Mouse (Mus musculus) common myeloid progenitor, adult 5-6 weeks (primary cell): ENCODE measurements around the gene Tyms. TPM values are rescaled to one million over a fixed set of nuclear protein-coding genes. Genes with fewer than 3 reads are reported as not detected.
"Not testable (repeated sequence)": the region's sequence is repeated elsewhere in the genome, so short reads cannot be mapped to it uniquely, and the experiment has no call there.

Source experiments
- ATAC-seq: replicated peaks from 2 replicates; pipeline ENCODE4 v1.8.0; 2016; ENCODE audit warnings: low read depth, mild to moderate bottlenecking, moderate TSS enrichment, inconsistent platforms; ENCODE audit not compliant: poor library complexity, severe bottlenecking
- total RNA-seq: library from RNA; stranded (forward); fragments of 200-1000, 187-1606 nt; gene quantifications from 2 replicates; pipeline ENCODE4 v1.2.3, GENCODE M21; 2017

Tyms gene
- total RNA-seq, 1 experiment from 2014 or later: 152 TPM

DNA sequence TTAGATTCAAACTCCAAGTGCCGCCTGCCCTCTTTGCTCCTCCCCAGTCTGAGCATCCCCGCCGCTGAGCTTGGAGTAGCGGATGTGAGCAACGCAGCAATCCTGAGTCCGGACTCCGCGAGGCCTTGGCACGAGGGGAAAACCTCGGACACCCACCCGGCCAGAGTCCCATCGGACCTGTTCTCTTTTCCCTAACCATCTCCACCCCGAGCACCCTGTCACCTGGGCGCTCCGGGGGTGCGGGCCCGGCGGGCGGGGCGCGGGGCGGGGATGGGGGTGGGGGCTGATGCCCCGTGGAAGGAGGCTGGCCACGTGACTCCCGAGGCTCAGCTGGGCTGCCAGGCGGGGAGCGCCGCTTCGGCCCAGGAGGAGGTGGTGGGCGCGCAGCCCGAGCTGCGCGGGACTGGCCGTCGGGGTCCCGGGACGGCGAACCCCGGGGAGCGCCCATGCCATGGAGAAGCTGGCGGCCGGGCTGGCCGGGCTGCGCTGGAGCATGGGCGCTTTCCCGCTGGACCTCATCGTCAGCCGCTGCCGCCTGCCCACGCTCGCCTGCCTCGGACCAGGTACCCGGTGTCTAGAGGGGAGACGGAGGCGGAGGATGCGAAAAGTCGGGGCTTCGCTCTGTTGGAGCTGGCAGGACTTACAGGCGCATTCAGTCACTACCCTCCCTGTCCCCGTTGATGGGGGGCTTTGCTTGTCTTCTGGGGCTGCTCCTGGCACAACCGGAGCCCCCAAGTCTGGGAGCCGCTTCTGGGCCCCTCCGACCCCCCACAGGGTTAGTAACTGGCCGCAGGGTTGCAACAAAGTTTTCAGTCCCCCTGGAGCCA is 31.6 kb upstream of the Tyms start, which contains the start of gene Garem2:
TSS of gene Garem2 (plus strand) at position 321 of the 827 bp plus-strand sequence.
- ATAC-seq: 0 out of 2 replicates have a peak, but pooled peaks have one; percentile 4

DNA sequence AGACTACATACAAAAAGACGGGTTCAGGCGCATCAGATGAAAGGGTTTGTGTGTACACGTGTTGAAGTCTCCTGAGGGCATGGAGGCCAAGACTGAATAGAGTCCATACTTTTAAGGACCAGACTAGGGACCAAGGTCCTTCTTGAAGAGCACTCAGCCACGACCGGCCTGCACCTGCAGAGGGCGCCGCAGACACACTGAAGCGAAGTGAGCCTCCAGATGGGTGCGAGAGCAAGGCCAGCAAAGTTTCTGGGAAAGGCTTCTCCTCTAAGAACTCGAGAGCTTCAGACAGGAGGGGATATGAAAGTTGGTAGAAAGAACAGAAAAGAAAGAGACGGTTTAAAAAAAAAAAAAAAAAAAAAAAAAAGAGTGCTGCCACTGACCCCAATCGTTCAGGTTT is 30.9 kb upstream of the Tyms start:
- ATAC-seq: peak; percentile 45; the same call in 1 of the 2 replicates

DNA sequence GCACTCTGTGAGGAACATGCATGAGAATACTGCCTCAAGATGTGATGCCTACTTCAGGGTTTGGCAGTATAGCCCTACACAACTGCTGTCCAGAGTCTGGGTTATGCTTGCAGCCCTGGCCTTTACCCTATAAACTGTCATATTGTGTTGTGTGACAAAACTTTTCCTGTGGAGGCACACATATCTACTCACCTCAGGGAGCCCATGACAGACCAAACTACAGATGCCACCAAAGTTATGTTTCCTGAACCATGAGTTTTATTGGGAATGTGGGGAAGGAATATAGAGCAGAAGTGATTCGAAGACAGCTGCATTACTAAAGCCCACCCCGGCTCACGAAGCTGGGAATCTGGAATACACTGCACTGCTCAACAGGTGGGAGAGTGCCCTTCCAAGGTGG is 29.9 kb upstream of the Tyms start:
- ATAC-seq: no peak

DNA sequence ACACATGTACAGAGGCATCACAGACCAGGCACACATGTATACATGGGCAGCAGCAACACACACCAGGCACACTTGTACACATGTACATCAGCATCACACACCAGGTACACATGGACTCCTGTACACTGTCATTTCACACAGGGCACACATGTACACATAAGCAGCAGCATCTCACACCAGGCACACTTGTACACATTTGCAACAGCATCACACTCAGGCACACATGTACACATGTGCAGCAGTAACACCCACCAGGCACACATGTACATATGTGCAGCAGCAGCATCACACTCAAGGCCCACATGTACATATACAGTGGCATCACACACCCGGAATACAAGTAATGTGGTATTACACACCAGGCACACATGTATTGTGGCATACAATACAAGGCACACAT is 24.8 kb upstream of the Tyms start:
- no peak for ATAC-seq

DNA sequence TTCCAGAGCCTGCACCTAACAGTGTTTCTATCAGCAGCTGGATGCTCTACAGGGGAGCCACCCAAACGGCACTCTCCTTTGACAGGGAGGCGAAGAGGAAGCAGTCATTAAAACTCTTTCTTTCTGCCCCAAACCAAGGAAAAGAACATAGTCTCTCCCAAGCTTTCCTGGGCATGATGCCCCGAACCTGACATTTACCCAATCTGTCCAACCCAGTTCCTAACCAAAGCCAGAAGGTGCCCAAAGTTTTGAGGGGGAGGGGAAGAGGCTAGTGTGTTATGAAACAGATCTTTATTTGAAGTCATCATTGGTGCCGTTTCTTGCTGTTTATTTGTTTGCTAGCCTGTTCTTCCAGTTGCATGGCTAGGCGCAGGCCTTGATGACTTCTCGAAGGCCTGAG is 22.3 kb upstream of the Tyms start:
- ATAC-seq: no peak

DNA sequence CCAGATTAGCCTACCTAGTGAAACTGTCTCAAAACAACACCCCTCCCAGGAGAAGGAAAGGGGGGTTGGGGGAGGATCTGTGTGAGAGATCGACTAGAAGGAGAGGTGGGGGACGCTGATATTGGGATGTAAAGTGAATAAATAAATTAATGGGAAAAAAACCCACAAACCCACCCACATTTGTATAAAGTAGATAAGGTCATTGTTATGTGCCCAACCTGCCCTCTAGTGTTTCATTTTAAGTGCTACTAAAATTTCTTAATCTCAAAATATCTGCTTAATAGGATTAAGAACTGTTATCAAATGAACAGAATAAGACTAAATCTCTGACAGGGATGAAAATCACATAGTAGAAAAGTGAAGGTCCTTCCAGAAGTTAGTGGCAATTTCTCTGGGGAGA is 21.0 kb upstream of the Tyms start:
- ATAC-seq: no peak

DNA sequence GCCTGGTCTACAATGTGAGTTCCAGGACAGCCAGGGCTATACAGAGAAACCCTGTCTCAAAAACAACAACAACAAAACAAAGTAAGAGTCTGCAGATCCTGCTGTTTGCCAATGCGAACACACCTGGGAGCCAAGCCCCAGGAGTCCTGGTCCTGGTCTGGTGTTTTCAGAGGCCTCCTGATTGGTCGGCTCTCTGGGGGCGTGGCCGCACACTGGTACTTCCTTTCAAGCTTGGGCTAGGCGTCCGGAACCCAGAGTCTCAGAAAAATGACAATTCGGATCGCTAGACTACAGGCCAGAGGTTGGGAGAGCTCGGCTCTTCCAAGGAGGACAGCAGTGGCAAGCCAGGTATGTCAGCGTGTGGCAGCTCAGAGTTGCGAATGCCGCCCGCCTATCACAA is 19.3 kb upstream of the Tyms start:
- no peak for ATAC-seq

DNA sequence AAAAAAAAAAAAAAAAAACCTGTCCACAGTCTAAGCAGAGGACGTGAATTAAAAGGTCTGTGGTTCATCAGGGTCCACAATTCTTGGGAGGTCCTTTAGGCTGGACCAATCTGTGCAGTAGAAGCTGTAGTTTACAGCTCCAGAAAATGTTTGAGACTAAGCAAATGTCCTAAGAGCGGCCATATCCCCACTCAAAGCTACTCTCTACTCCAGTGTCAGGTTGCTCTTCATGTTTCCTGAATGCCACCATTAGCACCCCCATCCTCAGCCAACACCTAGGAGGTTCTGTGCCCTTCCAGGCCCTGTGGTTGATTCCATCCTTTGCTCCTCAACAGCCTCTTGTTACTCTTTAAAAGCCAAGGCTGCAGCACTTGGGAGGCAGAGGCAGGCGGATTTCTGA is 1.0 kb downstream of the Tyms start:
- ATAC-seq: no peak

DNA sequence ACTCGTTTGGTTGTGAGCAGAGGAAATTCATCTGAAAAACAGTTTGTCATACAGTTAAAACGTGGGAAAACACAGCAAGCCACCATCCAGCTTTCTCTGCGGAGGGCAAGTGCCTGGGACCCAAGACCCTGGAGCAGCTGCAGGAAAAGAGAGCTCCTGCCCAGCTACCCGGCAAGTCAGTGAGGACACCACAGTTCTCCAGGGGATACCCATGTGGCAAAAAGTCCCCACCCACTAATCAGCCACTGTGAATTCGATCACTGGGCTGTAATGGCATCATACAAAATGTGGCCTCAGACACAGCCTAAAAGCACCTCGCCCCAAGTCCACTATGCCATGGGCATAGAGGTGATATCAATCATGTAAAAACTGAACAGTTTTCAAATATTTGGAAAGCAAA is 1.7 kb downstream of the Tyms start:
- no peak for ATAC-seq

DNA sequence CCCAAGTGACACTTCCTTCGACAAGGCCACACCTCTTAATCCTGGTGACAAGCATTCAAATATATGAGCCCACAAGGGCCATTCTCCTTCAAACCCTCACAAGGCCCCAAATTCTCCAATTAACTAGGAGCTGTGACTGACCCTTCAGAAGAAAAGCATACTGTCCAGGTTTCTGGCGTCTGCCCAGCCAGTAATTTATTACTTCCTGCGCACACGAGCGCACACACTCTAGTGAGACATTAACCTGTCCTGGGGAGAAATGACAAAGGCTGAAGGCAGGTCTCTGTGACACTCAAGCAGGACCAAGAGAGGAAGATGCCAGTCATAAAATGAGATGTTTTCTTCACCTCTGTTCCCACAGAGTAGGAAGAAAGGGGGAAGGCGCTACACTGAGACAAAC is 5.7 kb downstream of the Tyms start:
- ATAC-seq: no peak

DNA sequence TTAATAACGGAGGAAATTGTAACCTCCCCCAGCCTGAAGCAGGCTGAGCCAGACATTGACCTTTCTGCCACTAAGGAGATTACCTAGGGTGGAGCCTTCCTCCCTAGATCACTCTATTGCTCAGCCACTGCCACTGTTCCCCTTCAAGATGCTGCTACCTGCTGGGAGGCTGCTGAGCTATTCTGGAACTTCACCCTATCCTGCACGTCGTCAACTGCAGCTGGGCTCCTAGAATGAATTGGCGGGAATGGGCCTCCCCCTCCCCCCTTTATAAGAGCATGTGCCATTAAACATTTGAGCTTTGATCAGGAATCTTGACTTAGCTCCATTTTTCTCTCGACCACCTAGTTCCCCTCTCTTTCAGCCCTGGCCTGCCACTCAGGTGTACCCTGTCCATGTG is 13.8 kb downstream of the Tyms start:
- not testable (repeated sequence) for ATAC-seq

DNA sequence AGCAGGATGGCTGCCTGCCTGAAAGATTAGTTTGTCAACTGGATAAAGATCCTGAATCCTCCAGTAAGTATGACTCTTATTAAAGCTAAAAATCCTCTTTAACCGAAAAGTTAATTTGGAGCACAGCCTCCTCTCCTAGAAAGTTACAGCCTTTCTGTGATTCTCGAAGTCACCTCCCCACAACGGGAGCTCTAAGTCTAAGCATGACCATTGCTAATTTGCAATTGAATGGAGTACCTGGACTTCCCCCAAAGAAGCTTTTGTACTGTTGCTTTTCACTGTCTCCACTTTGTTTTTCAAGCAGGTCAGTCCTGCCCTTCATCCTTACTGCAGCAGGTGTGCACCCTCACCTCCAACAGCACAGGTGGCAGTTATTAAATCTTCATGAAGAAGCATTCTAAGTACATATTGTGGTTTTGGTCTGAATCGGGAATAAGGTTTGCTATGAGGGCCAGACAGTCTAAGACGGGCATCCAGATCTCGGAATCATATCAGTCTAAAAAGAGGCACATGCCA is 15.1 kb downstream of the Tyms start:
- ATAC-seq: no peak

DNA sequence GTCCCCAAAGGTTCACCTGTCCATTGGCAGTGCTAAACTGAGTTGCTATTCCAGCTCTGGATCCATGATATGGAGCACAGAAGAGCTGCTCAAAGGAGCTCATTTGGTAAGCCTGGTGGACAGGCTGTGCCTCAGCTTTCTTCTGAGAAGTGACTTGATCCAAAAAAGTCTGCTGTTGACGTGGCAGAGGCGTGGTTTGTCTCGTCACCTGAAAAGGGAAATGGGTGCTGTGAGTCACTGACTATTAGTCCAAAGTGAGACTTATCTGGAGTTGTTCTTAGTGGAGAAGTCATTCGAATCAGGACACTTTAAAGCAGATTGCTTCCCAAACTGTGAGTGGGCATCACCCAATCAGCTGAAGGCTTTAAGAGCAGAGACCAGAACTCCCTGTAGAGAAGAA is 33.6 kb downstream of the Tyms start:
- 0 out of 2 replicates have a peak, but pooled peaks have one; percentile 39 for ATAC-seq

DNA sequence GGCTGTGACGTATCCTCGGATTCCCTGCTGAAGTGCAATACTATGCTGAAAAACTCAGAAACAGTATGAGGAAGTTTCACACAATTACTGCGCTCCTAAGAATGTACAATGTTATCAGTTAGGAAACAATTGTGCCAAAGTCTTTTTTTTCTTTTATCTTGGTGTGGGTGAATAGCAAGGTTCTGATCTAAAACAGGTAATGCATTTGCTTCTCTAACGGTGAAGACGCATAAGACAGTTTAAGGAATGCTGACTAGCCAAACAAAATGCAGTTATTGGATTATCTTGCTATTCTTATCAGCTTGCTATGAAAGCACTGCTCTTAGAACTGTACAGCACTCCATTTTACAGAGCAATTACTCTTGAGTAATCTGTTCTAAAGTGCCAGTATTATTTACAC is 34.1 kb downstream of the Tyms start:
- not testable (repeated sequence) for ATAC-seq

DNA sequence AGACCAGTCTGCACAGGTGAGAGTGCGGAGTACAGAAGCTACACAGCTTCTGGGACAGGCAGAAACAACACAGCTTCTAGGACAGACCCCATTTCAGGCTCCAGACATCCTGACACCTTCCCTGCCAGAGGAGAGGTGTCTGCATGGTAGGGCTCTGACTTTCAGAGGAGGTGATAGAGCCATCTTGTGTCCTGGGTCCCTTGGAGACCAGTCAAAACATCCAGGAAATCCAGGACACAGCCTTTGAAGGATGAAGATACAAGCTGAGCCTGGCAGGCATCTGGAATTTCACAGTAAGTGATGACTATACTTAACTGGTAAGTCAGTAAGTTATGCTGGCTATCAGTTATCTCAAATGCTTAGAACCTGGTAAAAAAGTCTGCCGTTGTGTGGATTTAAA is 36.3 kb downstream of the Tyms start:
- not testable (repeated sequence) for ATAC-seq

DNA sequence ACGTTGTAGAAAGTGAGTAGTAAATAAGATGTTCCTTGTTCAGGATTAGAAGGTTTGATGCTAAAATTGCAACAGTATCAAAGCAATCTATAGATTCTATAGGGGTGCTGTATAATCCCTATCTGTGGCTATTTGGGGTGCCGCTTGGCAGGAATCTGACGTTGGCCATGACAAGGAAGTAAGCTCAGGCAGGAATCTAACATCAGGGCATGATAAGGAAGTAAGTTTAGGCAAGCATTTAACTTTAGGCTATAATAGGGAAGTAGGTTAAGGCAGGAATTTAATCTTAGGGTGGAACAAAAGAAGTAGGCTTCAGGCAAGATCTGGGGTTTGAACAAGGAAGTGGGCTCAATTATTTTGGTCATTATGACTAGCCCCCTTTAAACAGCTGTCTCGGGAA is 37.6 kb downstream of the Tyms start:
- not testable (repeated sequence) for ATAC-seq

DNA sequence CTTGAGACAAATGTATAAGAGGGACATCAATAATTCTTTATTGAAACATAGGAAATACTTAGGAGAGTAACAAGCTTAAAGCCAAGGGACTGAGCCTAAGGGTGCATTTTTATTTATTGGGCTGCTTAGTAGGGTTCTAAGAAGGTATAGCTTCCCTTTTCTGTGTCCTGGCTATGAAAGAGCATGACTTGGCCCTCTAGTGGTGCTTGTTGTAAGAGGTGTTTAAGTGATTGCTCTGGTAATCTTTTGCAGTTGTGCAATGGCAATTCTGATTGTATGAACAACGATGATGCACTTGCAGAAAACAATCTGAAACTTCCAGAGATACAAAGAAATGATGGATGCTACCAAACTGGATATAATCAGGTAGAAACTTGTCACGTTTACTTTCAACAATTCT is 58.8 kb downstream of the Tyms start:
- peak; percentile 71 for ATAC-seq

DNA sequence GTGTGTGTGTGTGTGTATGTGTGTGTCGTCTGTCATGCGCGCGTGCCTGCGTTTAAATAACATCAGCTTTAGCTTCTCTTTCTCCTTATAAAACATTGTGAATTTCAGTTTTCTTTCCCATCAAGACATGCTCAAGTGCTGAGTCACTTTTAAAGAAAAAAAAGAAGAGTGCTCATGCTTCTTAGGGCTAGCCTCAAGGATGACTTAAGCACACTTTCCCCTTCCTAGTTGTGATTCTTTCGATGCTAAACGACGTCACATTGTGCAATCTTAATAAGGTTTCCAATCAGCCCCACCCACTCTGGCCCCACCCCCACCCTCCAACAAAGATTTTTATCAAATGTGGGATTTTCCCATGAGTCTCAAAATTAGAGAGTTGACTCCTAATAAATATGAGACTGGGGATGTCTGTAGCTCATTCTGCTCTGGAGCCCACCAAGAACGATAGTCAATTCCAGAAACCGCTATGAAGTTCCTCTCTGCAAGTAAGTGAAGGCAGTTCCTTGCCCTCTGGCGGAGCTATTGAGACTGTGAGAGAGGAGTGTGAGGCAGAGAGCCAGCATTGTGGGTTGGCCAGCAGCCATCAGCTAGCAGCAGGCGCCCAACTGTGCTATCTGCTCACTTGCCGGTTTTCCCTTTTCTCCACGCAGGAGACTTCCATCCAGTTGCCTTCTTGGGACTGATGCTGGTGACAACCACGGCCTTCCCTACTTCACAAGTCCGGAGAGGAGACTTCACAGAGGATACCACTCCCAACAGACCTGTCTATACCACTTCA is 60.5 kb downstream of the Tyms start, which contains the start of gene Il6:
TSS of gene Il6 (plus strand) at position 389 of the 778 bp plus-strand sequence.
- peak; percentile 94 for ATAC-seq
